Mouse (Mus musculus): ENCODE results near the gene Igfbp2. TPM values are rescaled to one million over a fixed set of nuclear protein-coding genes. Genes with fewer than 3 reads are reported as not detected.

Gene Igfbp2
- polyA plus RNA-seq, 1 experiment from 2014 or later, result 446 TPM

GRCm38 (mm10) chr1:72873078-72873477, 48.8 kb downstream of the Igfbp2 start:
- ATAC-seq (ENCODE audit: low read depth), result no peak

GRCm38 (mm10) chr1:72873511-72874286, 49.4 kb downstream of the Igfbp2 start:
- no peaks in the 10 kb centered on the region for H3K9me3 ChIP-seq (ENCODE audit: control insufficient read depth, low read length)
- H3K27me3 ChIP-seq (replicated peaks; ENCODE audit: control insufficient read depth, insufficient read depth, low read length), result peaks cover 5% of the 10 kb centered on the region; the same call in 1 of the 2 replicates
- H3K4me1 ChIP-seq (ENCODE audit: control insufficient read depth, insufficient read depth, low read length), result peaks cover 25% of the 10 kb centered on the region
- peak overlapping the region; percentile 62 for H3K4me3 ChIP-seq (ENCODE audit: low read depth, low read length)
- peak overlapping the region; percentile 93 for H3K27ac ChIP-seq (replicated peaks; ENCODE audit: low read depth, low read length)
- peak overlapping the region; percentile 78 for H3K9ac ChIP-seq (ENCODE audit: low read depth, low read length)
- peak overlapping the region; percentile 88 for H3K4me2 ChIP-seq (ENCODE audit: low read depth, low read length)
- under 1% methylated on average over 41 of the region's 43 CpGs for WGBS
- no peaks in the 10 kb centered on the region for H3K36me3 ChIP-seq (ENCODE audit: control insufficient read depth, insufficient read depth, low read length)
- DNase-seq (ENCODE audit: low spot score) (peak; percentile 58), ATAC-seq (ENCODE audit: low read depth) (peak; percentile 5; the same call in 1 of the 2 replicates)

More at GRCm38 (mm10) chr1:72873078-72873477, 48.8 kb downstream of the Igfbp2 start:
- under 1% methylated on average over 16 of the region's 16 CpGs for WGBS
- Histone ChIP-seq H3K4me1 (ENCODE audit: control insufficient read depth, insufficient read depth, low read length) (peaks cover 19% of the 10 kb centered on the region), H3K27ac (replicated peaks; ENCODE audit: low read depth, low read length) (peak overlapping the region; percentile 93), H3K9ac (ENCODE audit: low read depth, low read length) (peak overlapping the region; percentile 78), H3K4me2 (ENCODE audit: low read depth, low read length) (peak overlapping the region; percentile 88), H3K36me3 (ENCODE audit: control insufficient read depth, insufficient read depth, low read length) (no peaks in the 10 kb centered on the region), H3K27me3 (replicated peaks; ENCODE audit: control insufficient read depth, insufficient read depth, low read length) (peaks cover 5% of the 10 kb centered on the region; the same call in 1 of the 2 replicates), H3K9me3 (ENCODE audit: control insufficient read depth, low read length) (no peaks in the 10 kb centered on the region), H3K4me3 (ENCODE audit: low read depth, low read length) (peak overlapping the region; percentile 62)
- DNase-seq (ENCODE audit: low spot score), result peak; percentile 43

GRCm38 (mm10) chr1:72874287-72875211, 50.2 kb downstream of the Igfbp2 start, which contains the start of gene Igfbp5:
Gene Igfbp5 (minus strand): TSS chr1:72874884.
- peak within 1 kb of the TSS; percentile 93 for H3K27ac ChIP-seq (replicated peaks; ENCODE audit: low read depth, low read length)
- H3K4me3 ChIP-seq (ENCODE audit: low read depth, low read length), result peak within 1 kb of the TSS; percentile 62
- no peaks in the 10 kb centered on the region for H3K9me3 ChIP-seq (ENCODE audit: control insufficient read depth, low read length)
- H3K27me3 ChIP-seq (replicated peaks; ENCODE audit: control insufficient read depth, insufficient read depth, low read length), result peaks cover 5% of the 10 kb centered on the region; the same call in 1 of the 2 replicates
- ATAC-seq (ENCODE audit: low read depth), result peak; percentile 55
- peak; percentile 97 for DNase-seq (ENCODE audit: low spot score)
- 1% methylated on average over 36 of the region's 38 CpGs for WGBS
- H3K9ac ChIP-seq (ENCODE audit: low read depth, low read length), result peak within 1 kb of the TSS; percentile 78
- H3K36me3 ChIP-seq (ENCODE audit: control insufficient read depth, insufficient read depth, low read length), result no peaks in the 10 kb centered on the region
- H3K4me1 ChIP-seq (ENCODE audit: control insufficient read depth, insufficient read depth, low read length), result peaks cover 26% of the 10 kb centered on the region
- H3K4me2 ChIP-seq (ENCODE audit: low read depth, low read length), result peak within 1 kb of the TSS; percentile 88

- H3K36me3 ChIP-seq (ENCODE audit: control insufficient read depth, insufficient read depth, low read length), result no peaks in the 10 kb centered on the region
- H3K9me3 ChIP-seq (ENCODE audit: control insufficient read depth, low read length), result no peaks in the 10 kb centered on the region
- peak overlapping the region; percentile 88 for H3K4me2 ChIP-seq (ENCODE audit: low read depth, low read length)
- WGBS, result 6% methylated on average over 3 of the region's 3 CpGs
- H3K27me3 ChIP-seq (replicated peaks; ENCODE audit: control insufficient read depth, insufficient read depth, low read length), result peaks cover 5% of the 10 kb centered on the region; the same call in 1 of the 2 replicates
- H3K9ac ChIP-seq (ENCODE audit: low read depth, low read length), result no peak overlapping the region
- no peak for ATAC-seq (ENCODE audit: low read depth)
- H3K4me1 ChIP-seq (ENCODE audit: control insufficient read depth, insufficient read depth, low read length), result peaks cover 18% of the 10 kb centered on the region
- DNase-seq (ENCODE audit: low spot score), result no peak
- H3K27ac ChIP-seq (replicated peaks; ENCODE audit: low read depth, low read length), result no peak overlapping the region
- peak overlapping the region; percentile 62; the same call in 1 of the 2 replicates for H3K4me3 ChIP-seq (ENCODE audit: low read depth, low read length)
Measured at GRCm38 (mm10) chr1:72875708-72876107, 51.4 kb downstream of the Igfbp2 start.

GRCm38 (mm10) chr1:72876111-72876510, 51.8 kb downstream of the Igfbp2 start:
- H3K4me3 ChIP-seq (ENCODE audit: low read depth, low read length), result no peak overlapping the region
- no peaks in the 10 kb centered on the region for H3K9me3 ChIP-seq (ENCODE audit: control insufficient read depth, low read length)
- H3K4me2 ChIP-seq (ENCODE audit: low read depth, low read length), result peak overlapping the region; percentile 88; the same call in 1 of the 2 replicates
- 21% methylated on average over 3 of the region's 3 CpGs for WGBS
- H3K27me3 ChIP-seq (replicated peaks; ENCODE audit: control insufficient read depth, insufficient read depth, low read length), result peaks cover 5% of the 10 kb centered on the region; the same call in 1 of the 2 replicates
- DNase-seq (ENCODE audit: low spot score) (peak; percentile 75), ATAC-seq (ENCODE audit: low read depth) (no peak)
- no peaks in the 10 kb centered on the region for H3K36me3 ChIP-seq (ENCODE audit: control insufficient read depth, insufficient read depth, low read length)
- H3K9ac ChIP-seq (ENCODE audit: low read depth, low read length), result no peak overlapping the region
- H3K27ac ChIP-seq (replicated peaks; ENCODE audit: low read depth, low read length), result no peak overlapping the region
- peaks cover 18% of the 10 kb centered on the region for H3K4me1 ChIP-seq (ENCODE audit: control insufficient read depth, insufficient read depth, low read length)

- peaks cover 18% of the 10 kb centered on the region for H3K4me1 ChIP-seq (ENCODE audit: control insufficient read depth, insufficient read depth, low read length)
- no peaks in the 10 kb centered on the region for H3K9me3 ChIP-seq (ENCODE audit: control insufficient read depth, low read length)
- no peaks in the 10 kb centered on the region; the same call in 1 of the 2 replicates for H3K27me3 ChIP-seq (replicated peaks; ENCODE audit: control insufficient read depth, insufficient read depth, low read length)
- H3K4me2 ChIP-seq (ENCODE audit: low read depth, low read length), result peak overlapping the region; percentile 31
- no peaks in the 10 kb centered on the region for H3K36me3 ChIP-seq (ENCODE audit: control insufficient read depth, insufficient read depth, low read length)
- H3K4me3 ChIP-seq (ENCODE audit: low read depth, low read length), result no peak overlapping the region
- H3K9ac ChIP-seq (ENCODE audit: low read depth, low read length), result peak overlapping the region; percentile 11; the same call in 1 of the 2 replicates
- 5% methylated on average over 3 of the region's 3 CpGs for WGBS
- ATAC-seq (ENCODE audit: low read depth), result 0 out of 2 replicates have a peak, but pooled peaks have one; percentile 39
- peak; percentile 86 for DNase-seq (ENCODE audit: low spot score)
- peak overlapping the region; percentile 66 for H3K27ac ChIP-seq (replicated peaks; ENCODE audit: low read depth, low read length)
Measured at GRCm38 (mm10) chr1:72877892-72878291, 53.6 kb downstream of the Igfbp2 start.

- Histone ChIP-seq H3K9me3 (ENCODE audit: control insufficient read depth, low read length) (no peaks in the 10 kb centered on the region), H3K36me3 (ENCODE audit: control insufficient read depth, insufficient read depth, low read length) (no peaks in the 10 kb centered on the region), H3K27me3 (replicated peaks; ENCODE audit: control insufficient read depth, insufficient read depth, low read length) (no peaks in the 10 kb centered on the region; the same call in 1 of the 2 replicates), H3K27ac (replicated peaks; ENCODE audit: low read depth, low read length) (peak overlapping the region; percentile 66), H3K4me2 (ENCODE audit: low read depth, low read length) (peak overlapping the region; percentile 31), H3K9ac (ENCODE audit: low read depth, low read length) (peak overlapping the region; percentile 11; the same call in 1 of the 2 replicates), H3K4me1 (ENCODE audit: control insufficient read depth, insufficient read depth, low read length) (peaks cover 18% of the 10 kb centered on the region), H3K4me3 (ENCODE audit: low read depth, low read length) (0 out of 2 replicates have a peak overlapping the region, but pooled peaks have one; percentile 11)
- 24% methylated on average over 25 of the region's 25 CpGs for whole genome bisulfite sequencing
- peak; percentile 16; the same call in 1 of the 2 replicates for ATAC-seq (ENCODE audit: low read depth)
- DNase-seq (ENCODE audit: low spot score), result peak; percentile 87
Measured at GRCm38 (mm10) chr1:72878473-72879318, 54.4 kb downstream of the Igfbp2 start.

Measured in embryonic facial prominence, embryonic 14.5 days (tissue).